Mouse (Mus musculus) forebrain, embryonic 13.5 days (tissue): ENCODE measurements around the gene Mrpl47. TPM values are rescaled to one million over a fixed set of nuclear protein-coding genes. Genes with fewer than 3 reads are reported as not detected.
"Not testable (repeated sequence)": the region's sequence is repeated elsewhere in the genome, so short reads cannot be mapped to it uniquely, and the experiment has no call there.

Source experiments
- ATAC-seq: fragments of 200-750 bp; cut with Nextera tagmentation; 2 replicates; pipeline ENCODE4 v1.8.0; 2017
- H3K27ac ChIP-seq: fragments of 300-500 bp; sonication (generic); 2 replicates; pipeline ENCODE4 v1.5.1; 2015; ENCODE audit warnings: inconsistent platforms, mild to moderate bottlenecking, moderate library complexity
- H3K27me3 ChIP-seq: fragments of 300-500 bp; sonication (generic); 2 replicates; pipeline ENCODE4 v1.6.1; 2015; ENCODE audit warnings: mild to moderate bottlenecking, inconsistent platforms
- H3K36me3 ChIP-seq: fragments of 300-500 bp; sonication (generic); 2 replicates; pipeline ENCODE4 v1.6.1; 2015; ENCODE audit warnings: mild to moderate bottlenecking, inconsistent platforms; ENCODE audit not compliant: poor library complexity, severe bottlenecking
- H3K4me1 ChIP-seq: fragments of 300-500 bp; sonication (generic); 2 replicates; pipeline ENCODE4 v1.6.1; 2015; ENCODE audit warnings: inconsistent platforms
- H3K4me2 ChIP-seq: fragments of 300-500 bp; sonication (generic); 2 replicates; pipeline ENCODE4 v1.6.1; 2015; ENCODE audit warnings: inconsistent platforms, mild to moderate bottlenecking, moderate library complexity
- H3K4me3 ChIP-seq: fragments of 300-500 bp; sonication (generic); 2 replicates; pipeline ENCODE4 v1.5.1; 2015; ENCODE audit warnings: mild to moderate bottlenecking, inconsistent platforms
- H3K9ac ChIP-seq: fragments of 300-500 bp; sonication (generic); 2 replicates; pipeline ENCODE4 v1.6.1; 2015; ENCODE audit warnings: mild to moderate bottlenecking, inconsistent platforms
- H3K9me3 ChIP-seq: fragments of 300-500 bp; sonication (generic); replicated peaks from 2 replicates; pipeline ENCODE4 v1.6.1; 2016; ENCODE audit warnings: inconsistent platforms
- WGBS: fragments of 180-500 bp; shearing (Covaris S2); methylation state at CpG from one replicate; pipeline ENCODE4 v1.1.7; 2015; 5-methylcytosine and 5-hydroxymethylcytosine counted together
- polyA plus RNA-seq: library from polyadenylated mRNA; unstranded; fragments of >200 nt; fragmentation: Nextera tagmentation; extraction: Ambion mirVana; gene quantifications from 2 replicates; pipeline ENCODE4 v1.2.1, GENCODE M21; 2015

Mrpl47 gene
- polyA plus RNA-seq, 1 experiment from 2014 or later: 37.3 TPM

DNA sequence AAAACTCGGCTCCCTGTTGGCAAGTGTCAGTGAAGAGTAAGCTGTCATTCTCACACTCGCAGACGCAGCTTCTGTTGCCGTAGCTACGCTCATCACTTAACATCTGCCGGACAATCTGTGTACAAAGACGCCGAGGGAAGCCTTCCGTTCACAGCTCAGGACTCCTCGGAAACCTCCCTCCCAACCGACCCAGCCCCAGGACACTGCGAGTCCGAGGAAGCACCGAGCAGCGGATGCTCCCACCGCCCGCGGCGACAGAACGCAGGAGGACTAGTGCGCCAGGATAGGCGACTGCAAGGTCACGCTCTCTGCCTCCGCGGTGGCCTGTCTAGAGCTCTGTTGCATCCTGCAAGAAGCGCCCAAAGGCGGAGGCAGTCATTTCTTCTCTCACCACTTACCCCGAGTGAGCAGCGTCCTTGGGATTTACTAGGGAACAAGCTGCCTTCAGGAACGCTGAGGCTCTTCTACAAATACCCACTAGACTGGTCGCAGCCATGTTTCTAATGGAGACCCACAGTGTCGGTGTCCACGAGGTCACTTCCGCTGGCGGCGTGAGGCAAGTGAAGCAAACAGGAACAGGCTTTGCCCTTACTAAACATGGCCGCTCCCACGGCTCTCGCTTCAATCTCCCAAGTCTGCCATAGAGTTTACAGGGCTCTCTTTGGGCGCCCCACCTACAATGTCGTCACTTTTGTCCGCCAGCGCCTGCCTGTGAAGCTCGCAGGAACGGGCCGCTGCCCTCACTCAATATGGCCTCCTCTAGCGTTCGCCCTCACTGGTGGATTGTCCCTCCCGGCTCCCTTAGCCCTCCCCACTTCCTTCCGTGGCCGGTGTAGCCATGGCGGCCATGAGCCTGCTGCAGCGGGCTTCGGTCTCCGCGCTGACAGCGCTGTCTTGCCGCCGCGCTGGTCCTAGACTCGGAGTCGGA is 897 bp downstream of the Mrpl47 start, which contains the start of gene Ndufb5:
Ndufb5 (plus strand) TSS at position 747 of the 928 bp plus-strand sequence.
- Histone ChIP-seq H3K4me2 (peak within 1 kb of the TSS; percentile 85), H3K4me3 (peak within 1 kb of the TSS; percentile 96), H3K9ac (peak within 1 kb of the TSS; percentile 81), H3K27ac (peak within 1 kb of the TSS; percentile 85), H3K27me3 (no peaks in the 10 kb centered on the region), H3K9me3 (no peaks in the 10 kb centered on the region), H3K36me3 (peaks cover 19% of the 10 kb centered on the region), H3K4me1 (peaks cover 29% of the 10 kb centered on the region)
- ATAC-seq: peak; percentile 98
- under 1% methylated on average over 62 of the region's 62 CpGs for WGBS

GRCm38 (mm10) chr3:32727861-32728260 is 9.5 kb downstream of the Mrpl47 start:
- Histone ChIP-seq H3K9ac (no peak overlapping the region), H3K4me3 (no peak overlapping the region), H3K27ac (no peak overlapping the region), H3K4me2 (no peak overlapping the region), H3K9me3 (peaks cover 5% of the 10 kb centered on the region; the same call in 1 of the 2 replicates), H3K27me3 (no peaks in the 10 kb centered on the region), H3K4me1 (no peaks in the 10 kb centered on the region), H3K36me3 (peaks cover 90% of the 10 kb centered on the region)
- 87% methylated on average over 4 of the region's 4 CpGs for WGBS
- no peak for ATAC-seq

- Histone ChIP-seq H3K27me3 (no peaks in the 10 kb centered on the region), H3K36me3 (peaks cover 90% of the 10 kb centered on the region), H3K4me3 (no peak overlapping the region), H3K4me2 (no peak overlapping the region), H3K9ac (no peak overlapping the region), H3K9me3 (peaks cover 5% of the 10 kb centered on the region; the same call in 1 of the 2 replicates), H3K27ac (no peak overlapping the region), H3K4me1 (no peaks in the 10 kb centered on the region)
- WGBS: 93% methylated on average over 5 of the region's 5 CpGs
- ATAC-seq: no peak
Measured at GRCm38 (mm10) chr3:32725951-32726350, 11.5 kb downstream of the Mrpl47 start.

DNA sequence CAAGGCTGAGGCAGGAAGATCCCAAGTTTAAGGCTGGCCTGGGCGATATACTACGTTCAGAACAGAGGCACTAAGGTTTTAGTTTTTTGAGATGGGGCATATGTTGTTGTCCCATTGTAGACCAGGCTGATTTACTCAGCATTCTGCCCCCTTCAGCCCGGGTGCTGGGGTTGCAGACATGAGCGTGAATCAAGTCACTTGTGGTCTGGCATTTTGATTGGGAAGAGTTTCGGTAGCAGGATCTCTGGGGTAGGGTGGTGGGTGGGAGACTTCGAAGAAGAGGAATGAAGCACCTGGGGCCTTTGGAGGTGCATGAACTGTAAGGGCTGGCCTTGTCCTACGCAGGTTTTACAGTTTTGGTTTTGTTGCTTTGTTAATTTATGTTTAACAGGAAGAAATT is 13.2 kb downstream of the Mrpl47 start:
- WGBS: 93% methylated on average over 7 of the region's 7 CpGs

DNA sequence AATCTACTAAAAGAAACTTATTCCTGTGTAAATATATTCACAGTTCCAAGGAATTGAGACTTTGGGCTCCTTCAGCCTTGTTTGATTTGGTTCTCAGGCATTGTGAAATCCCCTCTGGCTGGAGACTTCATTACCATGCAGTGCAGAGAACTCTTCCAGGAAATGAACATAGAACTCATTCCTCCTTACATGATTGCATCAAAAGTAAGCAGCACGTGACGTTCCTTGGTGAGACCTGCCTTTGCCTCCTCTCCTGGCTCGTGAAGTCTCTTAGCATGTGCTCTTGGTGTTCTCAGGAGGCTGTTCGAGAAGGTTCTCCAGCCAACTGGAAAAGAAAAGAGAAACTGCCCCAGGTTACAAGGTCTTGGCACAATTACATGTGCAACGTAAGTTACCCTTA is 19.1 kb downstream of the Mrpl47 start:
- H3K4me2 ChIP-seq: no peak overlapping the region
- whole genome bisulfite sequencing: 93% methylated on average over 5 of the region's 5 CpGs
- no peak for ATAC-seq
- no peak overlapping the region for H3K9ac ChIP-seq
- H3K27ac ChIP-seq: no peak overlapping the region
- peaks cover 2% of the 10 kb centered on the region; the same call in 1 of the 2 replicates for H3K9me3 ChIP-seq
- no peaks in the 10 kb centered on the region for H3K4me1 ChIP-seq
- no peaks in the 10 kb centered on the region for H3K27me3 ChIP-seq
- H3K36me3 ChIP-seq: peaks cover 95% of the 10 kb centered on the region
- no peak overlapping the region for H3K4me3 ChIP-seq

More for the DNA sequence above, 13.2 kb downstream of the Mrpl47 start:
- no peak for ATAC-seq
- Histone ChIP-seq H3K4me2 (no peak overlapping the region), H3K4me1 (no peaks in the 10 kb centered on the region), H3K9me3 (peaks cover 5% of the 10 kb centered on the region; the same call in 1 of the 2 replicates), H3K4me3 (no peak overlapping the region), H3K27ac (no peak overlapping the region), H3K36me3 (peaks cover 88% of the 10 kb centered on the region), H3K27me3 (no peaks in the 10 kb centered on the region), H3K9ac (no peak overlapping the region)

DNA sequence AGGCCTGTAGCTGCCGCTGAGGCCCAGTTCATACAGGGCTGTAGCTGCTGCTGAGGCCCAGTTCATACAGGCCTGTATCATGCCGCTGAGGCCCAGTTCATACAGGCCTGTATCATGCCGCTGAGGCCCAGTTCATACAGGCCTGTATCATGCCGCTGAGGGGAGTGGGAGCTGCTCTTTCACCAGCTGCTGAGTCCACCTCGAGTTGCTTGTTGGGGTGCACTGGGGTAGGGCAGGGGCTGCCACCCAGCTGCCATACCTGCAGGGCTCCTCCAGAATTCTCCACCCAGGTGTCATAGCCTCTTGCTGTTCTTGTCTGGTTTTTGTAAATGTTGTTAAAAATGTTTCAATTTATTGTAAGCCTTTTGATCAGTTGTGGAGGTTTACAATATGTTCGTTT is 20.0 kb downstream of the Mrpl47 start:
- not testable (repeated sequence) for H3K4me1 ChIP-seq, H3K27me3 ChIP-seq, H3K4me2 ChIP-seq, H3K4me3 ChIP-seq, ATAC-seq, H3K9me3 ChIP-seq, H3K27ac ChIP-seq, H3K9ac ChIP-seq
- peaks cover 95% of the 10 kb centered on the region for H3K36me3 ChIP-seq
- 93% methylated on average over 6 of the region's 6 CpGs for WGBS

- Histone ChIP-seq H3K36me3 (peaks cover 70% of the 10 kb centered on the region), H3K9ac (no peak overlapping the region), H3K27me3 (no peaks in the 10 kb centered on the region), H3K4me2 (no peak overlapping the region), H3K9me3 (no peaks in the 10 kb centered on the region), H3K27ac (no peak overlapping the region), H3K4me3 (no peak overlapping the region), H3K4me1 (peaks cover 17% of the 10 kb centered on the region)
- ATAC-seq: no peak
- WGBS: 92% methylated on average over 3 of the region's 3 CpGs
Measured at GRCm38 (mm10) chr3:32713711-32714110, 23.7 kb downstream of the Mrpl47 start.

DNA sequence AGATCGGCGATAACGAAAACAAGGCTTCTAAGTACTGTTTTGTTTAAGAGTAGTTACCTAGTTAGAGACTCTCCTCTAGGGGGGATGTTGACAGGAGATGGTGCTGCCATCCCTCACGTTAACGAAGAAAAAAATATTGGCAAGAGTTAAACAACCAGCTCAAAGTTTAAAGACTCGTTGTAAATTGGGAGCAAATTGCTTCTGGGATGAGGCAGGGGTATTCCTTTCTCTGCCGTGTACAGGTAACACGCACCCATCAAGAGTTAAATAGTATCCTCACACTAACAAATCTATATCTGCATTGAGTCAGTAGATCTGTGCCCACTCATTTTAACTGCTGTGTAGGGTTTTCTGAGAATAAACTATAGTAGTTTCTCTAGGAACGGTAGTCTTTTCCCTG is 28.0 kb downstream of the Mrpl47 start:
- Histone ChIP-seq H3K9me3 (no peaks in the 10 kb centered on the region), H3K36me3 (peaks cover 29% of the 10 kb centered on the region), H3K4me1 (peaks cover 17% of the 10 kb centered on the region), H3K4me3 (peak overlapping the region; percentile 95), H3K4me2 (peak overlapping the region; percentile 78), H3K27me3 (no peaks in the 10 kb centered on the region), H3K27ac (peak overlapping the region; percentile 91; the same call in 1 of the 2 replicates), H3K9ac (peak overlapping the region; percentile 96)
- ATAC-seq: no peak
- WGBS: 9% methylated on average over 9 of the region's 9 CpGs

GRCm38 (mm10) chr3:32708368-32709231 is 28.8 kb downstream of the Mrpl47 start:
- no peaks in the 10 kb centered on the region for H3K27me3 ChIP-seq
- H3K27ac ChIP-seq: peak overlapping the region; percentile 91
- peak overlapping the region; percentile 95 for H3K4me3 ChIP-seq
- peak overlapping the region; percentile 78 for H3K4me2 ChIP-seq
- peaks cover 21% of the 10 kb centered on the region for H3K36me3 ChIP-seq
- WGBS: under 1% methylated on average over 86 of the region's 90 CpGs
- H3K9ac ChIP-seq: peak overlapping the region; percentile 96
- ATAC-seq: peak; percentile 100
- H3K9me3 ChIP-seq: no peaks in the 10 kb centered on the region
- H3K4me1 ChIP-seq: peaks cover 17% of the 10 kb centered on the region

- WGBS: 3% methylated on average over 4 of the region's 4 CpGs
- peak overlapping the region; percentile 95 for H3K4me3 ChIP-seq
- no peak for ATAC-seq
- no peaks in the 10 kb centered on the region for H3K27me3 ChIP-seq
- H3K36me3 ChIP-seq: peaks cover 15% of the 10 kb centered on the region
- H3K9me3 ChIP-seq: no peaks in the 10 kb centered on the region
- peak overlapping the region; percentile 78 for H3K4me2 ChIP-seq
- H3K27ac ChIP-seq: no peak overlapping the region
- peaks cover 17% of the 10 kb centered on the region for H3K4me1 ChIP-seq
- no peak overlapping the region for H3K9ac ChIP-seq
Measured at GRCm38 (mm10) chr3:32708052-32708367, 29.4 kb downstream of the Mrpl47 start.

DNA sequence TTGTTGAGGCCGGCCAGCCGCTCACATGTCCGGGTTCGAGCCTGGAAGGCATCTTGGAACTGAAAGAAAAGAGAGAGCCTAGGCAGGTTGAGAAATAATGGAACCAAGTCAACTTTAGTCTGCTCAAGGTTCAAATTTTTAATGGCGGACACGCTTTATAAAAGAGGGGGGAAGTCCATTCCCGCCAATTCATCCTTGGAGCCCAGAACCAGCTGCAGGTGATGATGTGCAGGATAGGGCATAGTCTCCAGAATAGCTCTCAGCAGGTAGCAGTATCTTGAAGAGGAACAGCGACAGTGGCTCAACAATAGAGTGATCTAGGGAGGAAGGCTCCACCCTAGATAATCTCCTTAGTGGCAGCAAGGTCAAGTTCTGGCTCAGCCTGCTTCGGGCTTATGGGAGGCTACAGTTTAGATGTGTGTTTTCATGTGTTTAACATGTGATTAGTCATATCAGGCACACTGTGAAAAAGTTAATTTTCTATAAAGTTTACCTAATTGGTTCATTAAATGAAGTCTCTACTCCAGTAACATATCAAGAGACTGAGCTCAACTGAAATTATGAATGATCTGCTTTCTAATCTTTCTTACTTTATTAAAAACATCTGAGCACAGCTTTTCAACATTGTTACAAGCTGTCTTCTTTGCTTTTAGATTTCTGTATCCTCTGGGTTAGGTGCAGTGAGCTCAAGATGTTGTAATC is 31.6 kb downstream of the Mrpl47 start, which contains the start of gene Actl6a:
Actl6a (plus strand) TSS at position 652 of the 702 bp plus-strand sequence.
- not testable (repeated sequence) for H3K4me3 ChIP-seq, H3K27me3 ChIP-seq, H3K4me2 ChIP-seq, H3K36me3 ChIP-seq, ATAC-seq, H3K9ac ChIP-seq, H3K9me3 ChIP-seq, H3K27ac ChIP-seq
- WGBS: 79% methylated on average over 9 of the region's 9 CpGs
- peaks cover 12% of the 10 kb centered on the region for H3K4me1 ChIP-seq
